Mouse (Mus musculus) c-Kit-positive CD71-negative TER-119-negative erythroid progenitor cells, embryonic 14.5 days (primary cell): ENCODE data around the gene Khdc3.
"Not testable (repeated sequence)": the region's sequence is repeated elsewhere in the genome, so short reads cannot be mapped to it uniquely, and the experiment has no call there.

Experiments
- DNase-seq: peaks from one replicate; pipeline ENCODE4 v3.0.0-alpha.2; 2013; ENCODE audit warnings: low read depth

Gene Khdc3

DNA sequence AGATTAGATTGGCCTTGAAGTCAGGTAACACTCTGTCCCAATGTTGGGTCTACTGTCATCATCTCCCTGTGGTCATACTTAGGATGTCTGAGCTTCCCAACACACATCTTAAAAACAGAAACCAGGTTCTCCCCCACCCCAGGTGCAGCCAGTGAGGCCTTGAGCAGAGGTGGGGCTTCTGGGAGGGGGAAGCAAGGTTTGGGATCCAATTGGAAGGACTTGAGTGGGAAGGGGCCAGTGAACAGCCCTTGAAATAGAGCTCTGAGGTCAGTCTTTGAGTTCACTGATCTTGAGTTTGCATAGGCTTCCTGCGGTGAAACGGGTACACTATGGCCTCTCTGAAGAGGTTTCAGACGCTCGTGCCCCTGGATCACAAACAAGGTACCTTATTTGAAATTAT, 545 bp downstream of the Khdc3 start, which contains the start of gene Gm20509:
TSS of gene Gm20509 (plus strand) at position 290 of the 400 bp plus-strand sequence.
- DNase-seq, result no peak

DNA sequence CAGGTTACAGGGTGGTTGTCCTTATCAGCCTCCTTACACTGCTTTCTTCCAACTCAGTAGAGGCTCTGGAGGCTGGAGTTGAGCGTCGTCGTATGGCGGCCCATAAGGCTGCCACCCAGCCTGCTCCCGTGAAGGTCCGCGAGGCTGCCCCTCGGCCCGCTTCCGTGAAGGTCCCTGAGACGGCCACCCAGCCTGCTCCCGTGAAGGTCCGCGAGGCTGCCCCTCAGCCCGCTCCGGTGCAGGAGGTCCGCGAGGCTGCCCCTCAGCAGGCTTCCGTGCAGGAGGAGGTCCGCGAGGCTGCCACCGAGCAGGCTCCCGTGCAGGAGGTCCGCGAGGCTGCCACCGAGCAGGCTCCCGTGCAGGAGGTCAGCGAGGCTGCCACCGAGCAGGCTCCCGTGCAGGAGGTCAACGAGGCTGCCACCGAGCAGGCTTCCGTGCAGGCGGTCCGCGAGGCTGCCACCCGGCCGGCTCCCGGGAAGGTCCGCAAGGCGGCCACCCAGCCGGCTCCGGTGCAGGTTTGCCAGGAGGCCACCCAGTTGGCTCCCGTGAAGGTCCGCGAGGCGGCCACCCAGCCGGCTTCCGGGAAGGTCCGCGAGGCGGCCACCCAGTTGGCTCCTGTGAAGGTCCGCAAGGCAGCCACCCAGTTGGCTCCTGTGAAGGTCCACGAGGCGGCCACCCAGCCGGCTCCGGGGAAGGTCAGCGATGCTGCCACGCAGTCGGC, 1.7 kb downstream of the Khdc3 start:
- no peak for DNase-seq

DNA sequence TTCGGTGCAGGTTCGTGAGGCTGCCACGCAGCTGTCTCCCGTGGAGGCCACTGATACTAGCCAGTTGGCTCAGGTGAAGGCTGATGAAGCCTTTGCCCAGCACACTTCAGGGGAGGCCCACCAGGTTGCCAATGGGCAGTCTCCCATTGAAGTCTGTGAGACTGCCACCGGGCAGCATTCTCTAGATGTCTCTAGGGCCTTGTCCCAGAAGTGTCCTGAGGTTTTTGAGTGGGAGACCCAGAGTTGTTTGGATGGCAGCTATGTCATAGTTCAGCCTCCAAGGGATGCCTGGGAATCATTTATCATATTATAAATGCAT, 2.2 kb downstream of the Khdc3 start:
- no peak for DNase-seq

DNA sequence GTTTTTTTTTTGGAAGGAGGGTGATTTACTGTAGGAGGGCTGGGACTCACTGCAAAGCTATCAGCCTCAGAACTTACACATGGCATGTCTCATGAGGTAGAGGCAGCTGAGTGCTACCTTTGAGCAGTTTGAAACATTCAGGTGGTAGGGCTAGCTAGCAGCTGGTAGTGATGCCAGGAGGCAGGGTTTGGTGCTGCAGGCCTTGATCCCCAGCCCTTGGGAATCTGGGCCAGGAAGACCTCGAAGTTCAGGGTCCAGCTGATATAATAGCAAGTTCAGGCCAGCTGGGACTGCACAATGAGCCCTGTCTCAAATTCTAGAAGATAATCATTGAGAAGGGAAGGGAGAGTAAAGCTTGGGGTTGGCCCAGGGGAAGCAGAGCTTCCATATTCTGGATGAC, 3.5 kb downstream of the Khdc3 start:
- no peak for DNase-seq

DNA sequence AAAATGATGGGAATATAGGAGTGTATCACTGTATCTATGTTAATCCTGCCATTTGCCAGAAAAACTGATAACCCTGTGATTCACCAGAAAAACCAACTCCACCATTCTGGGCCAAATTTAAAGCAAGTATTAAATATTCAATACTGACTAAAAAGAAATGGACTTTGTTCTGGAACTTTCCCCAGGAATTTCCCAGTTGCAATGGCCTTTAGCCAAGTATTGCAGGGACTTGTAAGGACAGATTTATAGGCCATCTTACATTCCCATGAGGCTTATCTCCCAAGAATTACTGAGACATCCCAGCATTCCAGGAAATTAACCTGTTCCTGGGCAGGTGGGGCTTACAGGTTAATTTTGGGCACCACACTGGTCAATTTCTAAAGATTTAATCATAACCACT, 4.1 kb downstream of the Khdc3 start:
- no peak for DNase-seq

DNA sequence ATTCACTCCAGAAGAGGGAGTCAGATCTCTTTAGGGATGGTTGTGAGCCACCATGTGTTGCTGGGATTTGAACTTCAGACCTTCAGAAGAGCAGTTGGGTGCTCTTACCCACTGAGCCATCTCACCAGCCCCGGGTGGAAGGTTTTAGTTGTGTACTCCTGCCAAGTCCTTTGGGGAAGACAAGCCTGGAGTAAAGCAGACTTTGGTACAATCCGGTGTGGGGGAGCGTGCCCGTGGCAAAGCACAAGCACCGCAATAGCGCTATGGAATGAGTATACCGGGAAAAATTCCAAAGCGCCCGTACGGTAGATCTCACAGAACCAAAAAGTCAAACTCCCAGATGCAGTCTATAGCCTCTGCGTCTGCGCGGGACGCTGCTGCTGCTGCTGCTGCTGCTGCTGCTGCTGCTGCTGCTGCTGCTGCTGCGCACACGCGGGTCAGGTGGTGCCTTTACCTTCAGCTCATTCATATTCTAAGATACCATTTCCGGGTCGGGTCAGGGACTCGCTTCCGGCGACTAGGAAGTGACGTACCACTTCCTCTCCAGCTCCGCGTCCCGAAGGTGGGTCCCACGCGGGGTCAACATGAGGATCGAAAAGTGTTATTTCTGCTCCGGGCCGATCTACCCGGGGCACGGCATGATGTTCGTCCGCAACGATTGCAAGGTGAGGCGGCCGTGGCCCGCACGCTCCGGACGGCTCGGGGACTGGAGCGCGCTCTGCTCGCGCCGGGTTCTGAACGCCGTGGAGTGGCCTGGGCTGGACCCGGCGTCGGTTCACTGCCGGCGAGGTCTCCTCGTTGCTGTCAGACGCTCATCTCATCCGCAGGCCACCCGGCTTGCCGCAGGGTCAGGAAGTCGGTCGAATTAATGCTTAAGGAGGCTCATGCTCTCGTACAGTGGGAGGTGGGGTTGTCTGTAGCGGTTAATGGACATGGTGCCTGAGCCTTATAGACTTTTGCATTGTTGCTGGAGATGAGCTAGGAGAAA, 11.6 kb downstream of the Khdc3 start, which contains the start of gene Rsl24d1:
TSS of gene Rsl24d1 (plus strand) at position 508 of the 988 bp plus-strand sequence.
- DNase-seq, result peak; percentile 73

DNA sequence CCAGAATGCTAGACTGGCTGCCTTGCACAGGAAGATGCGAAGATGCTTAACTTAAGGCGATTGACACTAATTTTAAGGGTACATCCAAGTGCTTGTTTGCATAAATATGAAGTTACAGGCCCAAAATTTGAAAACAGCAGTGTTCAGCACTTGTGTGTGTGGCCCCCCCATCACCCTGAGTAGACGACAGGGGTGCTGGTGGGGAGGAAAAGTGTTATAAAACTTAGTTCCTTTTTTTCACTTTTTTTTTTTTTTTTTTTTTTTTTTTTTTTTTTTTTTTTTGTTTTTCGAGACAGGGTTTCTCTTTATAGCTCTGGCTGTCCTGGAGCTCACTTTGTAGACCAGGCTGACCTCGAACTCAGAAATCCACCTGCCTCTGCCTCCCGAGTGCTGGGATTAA, 15.1 kb downstream of the Khdc3 start:
- not testable (repeated sequence) for DNase-seq

DNA sequence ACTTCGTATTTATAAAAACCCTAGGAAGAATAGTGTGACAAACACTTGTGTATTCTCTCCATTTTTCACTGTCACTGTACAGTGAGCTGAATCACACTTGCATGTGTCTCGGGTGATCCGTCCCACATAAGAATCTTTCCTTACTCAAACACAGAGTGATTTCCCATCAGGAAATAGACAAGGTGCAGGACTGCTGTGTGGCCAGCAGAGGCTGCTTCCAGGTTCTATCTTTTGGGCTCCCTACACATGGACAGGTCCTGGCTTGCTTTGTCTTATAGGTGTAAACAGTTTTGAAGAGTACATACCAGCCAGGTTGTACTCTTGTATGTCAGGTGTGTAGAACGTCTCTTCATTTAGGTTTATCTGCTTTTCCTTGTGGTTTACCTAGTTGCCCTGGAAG, 16.4 kb downstream of the Khdc3 start:
- no peak for DNase-seq

DNA sequence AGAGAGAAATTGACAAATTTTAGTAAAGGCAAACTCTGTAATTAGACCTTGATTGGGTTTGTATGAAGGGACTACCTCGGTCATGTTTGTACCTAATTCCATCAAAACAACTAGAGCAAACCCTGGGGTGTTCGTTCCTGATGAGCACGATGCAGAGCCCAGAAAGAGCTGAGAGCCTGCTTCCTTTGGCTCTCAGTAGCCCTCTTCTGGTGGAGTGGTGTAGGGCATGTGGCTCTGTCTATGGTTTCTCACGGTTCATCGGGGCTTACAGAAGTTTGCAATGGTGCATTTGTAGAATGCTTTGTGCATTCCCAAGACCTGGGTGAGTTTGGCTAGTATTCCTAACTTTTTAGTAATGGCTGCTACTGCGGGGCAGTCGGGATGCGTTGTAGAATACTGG, 20.1 kb downstream of the Khdc3 start:
- no peak for DNase-seq

DNA sequence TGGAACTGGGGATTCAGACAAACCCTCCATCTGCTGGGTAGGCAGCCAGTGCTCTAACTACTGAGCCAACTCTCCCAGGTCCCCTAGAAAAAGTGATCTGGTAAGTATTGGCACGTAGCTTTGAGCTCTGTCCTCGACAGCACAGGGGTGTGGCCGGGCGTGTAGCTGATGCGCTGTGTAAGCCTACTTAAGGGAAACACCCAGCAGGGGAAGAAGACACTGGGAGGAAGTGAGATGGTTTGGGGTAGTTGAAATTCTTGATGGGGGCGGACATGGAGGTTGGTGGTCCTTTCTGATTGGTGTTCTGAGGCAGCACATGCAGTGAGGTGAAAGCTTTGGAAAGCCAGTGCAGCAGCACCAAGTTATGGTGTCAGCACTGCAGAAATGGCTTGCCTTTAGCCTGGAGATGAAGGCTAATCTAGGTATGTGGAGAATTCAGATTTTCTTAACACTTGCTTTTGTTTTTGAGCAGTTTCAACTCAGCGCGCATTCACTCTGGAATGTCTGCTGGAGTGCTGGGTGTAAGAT, 23.5 kb downstream of the Khdc3 start:
- DNase-seq, result no peak

DNA sequence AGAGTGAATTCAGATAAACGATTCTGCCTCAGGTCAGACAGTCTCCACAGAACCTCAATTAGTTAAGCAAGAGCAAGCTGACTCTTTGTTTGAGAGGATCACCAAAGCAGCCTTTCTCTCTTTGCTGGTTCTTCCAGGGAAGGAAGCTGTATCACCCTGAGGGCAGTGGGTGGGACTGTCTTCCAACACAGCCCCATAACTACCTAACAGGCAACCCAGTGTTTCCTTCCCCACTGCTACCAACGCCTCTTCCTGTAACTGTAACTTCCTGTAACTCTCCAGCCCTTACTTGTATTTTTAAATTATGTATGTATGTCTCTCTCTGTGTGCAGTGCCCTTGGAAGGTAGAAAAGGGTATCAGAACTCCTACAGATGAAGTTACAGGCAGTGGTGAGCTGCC, 25.8 kb downstream of the Khdc3 start:
- no peak for DNase-seq

DNA sequence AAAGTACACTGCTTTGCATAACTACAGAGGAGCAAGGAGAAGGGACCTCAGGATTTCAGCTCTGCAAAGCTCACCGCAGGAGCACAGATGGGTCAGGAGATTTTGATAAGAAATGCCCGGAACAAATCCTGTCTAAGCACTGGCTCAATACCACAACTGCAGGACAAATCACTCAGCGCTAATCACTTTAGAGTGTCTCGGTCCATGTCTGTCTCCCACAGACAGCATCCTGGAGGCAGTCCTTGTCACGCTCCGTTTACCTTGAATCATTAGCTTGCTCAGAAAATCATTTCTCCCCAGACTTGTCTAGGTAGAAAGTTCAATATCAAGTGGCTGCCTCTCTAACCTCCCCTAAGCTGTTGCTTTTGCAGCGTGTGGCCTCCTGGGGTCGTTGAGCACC, 28.2 kb downstream of the Khdc3 start:
- no peak for DNase-seq

DNA sequence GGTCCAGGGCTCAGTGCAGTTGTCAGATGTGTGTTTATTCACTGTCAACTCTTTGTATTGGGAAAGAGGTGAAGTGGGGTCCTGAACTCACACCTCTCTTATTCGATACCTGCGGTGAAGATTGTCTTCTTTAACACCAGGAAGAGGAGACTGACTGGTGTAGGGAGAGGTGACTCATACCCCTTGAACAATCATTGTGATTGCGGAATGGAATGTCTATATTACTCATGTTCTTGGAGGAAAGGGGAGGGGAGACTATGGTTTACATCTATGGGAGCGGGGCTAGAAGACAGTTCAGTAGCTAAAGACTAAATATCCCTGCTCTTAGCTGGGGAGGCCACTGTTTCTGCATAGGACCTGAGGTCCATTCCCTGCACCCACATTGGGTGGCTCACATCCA, 28.9 kb downstream of the Khdc3 start:
- DNase-seq, result no peak

DNA sequence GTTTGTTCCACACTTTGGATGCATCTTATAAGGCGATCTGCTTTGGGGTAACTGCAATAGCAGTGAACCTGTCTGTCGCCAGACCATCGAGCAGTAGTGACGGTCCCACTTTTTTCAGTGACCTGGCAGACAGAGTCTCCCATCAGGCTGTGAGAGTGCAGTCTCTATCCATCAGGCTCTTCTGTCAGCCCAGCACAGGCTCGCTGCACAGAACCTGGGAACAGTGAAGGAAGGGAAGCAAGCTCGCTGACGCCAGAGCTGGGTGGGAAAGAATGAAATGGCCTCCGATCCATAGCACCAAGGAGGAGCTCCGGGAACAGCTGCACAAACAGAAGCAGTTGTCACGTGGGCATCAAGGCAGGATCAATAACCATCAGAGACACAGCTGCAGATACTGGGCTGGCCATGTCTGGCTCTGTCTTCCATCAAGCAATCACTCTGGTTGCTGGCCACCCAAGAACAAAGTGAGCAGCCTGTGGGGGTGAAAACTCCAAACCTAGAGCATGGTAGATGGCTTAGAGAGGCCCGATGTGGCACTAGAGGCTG, 35.8 kb downstream of the Khdc3 start:
- no peak for DNase-seq
